Mouse (Mus musculus): Measurements from ENCODE around the gene Mid1.
"Not testable (repeated sequence)": the region's sequence is repeated elsewhere in the genome, so short reads cannot be mapped to it uniquely, and the experiment has no call there.

Mid1 gene

GRCm38 (mm10) chrX:169972131-169972530, 287.1 kb downstream of the Mid1 start:
- not testable (repeated sequence) for DNase-seq (ENCODE audit: low spot score)

GRCm38 (mm10) chrX:169972791-169973494, 287.9 kb downstream of the Mid1 start:
- DNase-seq (ENCODE audit: low spot score): not testable (repeated sequence)

GRCm38 (mm10) chrX:169973806-169974205, 288.8 kb downstream of the Mid1 start:
- DNase-seq (ENCODE audit: low spot score): not testable (repeated sequence)

- DNase-seq (ENCODE audit: low spot score): not testable (repeated sequence)
Observed at GRCm38 (mm10) chrX:169974456-169974855, 289.5 kb downstream of the Mid1 start.

DNA sequence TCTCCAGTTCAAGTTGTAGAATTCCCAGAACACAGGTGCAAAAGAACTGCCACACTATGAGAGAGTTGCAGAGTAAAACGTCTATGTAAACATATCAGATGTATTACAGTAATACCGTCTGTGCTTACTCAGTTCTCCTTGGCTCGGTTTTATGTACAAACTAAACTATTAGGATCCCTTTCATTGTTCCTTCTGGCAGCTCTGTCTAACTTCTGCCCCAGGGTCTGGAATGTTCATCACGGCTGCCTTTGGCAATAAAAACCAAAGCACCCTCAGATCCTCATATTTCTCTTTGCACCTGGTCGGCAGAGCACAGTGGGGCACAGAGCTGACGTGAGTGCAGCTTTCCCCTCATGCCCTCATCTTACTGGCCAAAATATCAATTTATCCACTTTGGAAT, 290.0 kb downstream of the Mid1 start:
- DNase-seq (ENCODE audit: low spot score): not testable (repeated sequence)

DNA sequence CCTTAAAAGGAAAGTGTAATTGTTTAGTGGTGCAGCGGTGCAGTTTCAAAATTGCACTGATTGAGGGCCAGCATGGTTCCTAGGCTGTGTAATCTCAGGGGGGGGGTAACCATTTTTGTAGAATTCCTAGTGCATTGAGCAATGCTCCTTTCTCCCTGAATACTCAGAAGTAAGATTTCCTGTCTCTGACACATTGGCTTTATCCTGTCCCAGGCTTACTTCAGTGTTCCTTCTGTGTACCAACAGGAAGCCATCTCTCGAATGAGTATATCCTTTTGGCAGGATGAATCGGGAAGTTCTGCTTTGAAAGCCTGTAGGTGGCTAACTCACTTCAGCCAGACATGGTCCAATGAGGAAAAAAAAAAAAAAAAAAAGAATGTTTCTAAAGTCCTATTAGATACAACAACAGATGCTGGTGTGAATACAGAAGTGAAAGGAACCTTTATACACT, 290.7 kb downstream of the Mid1 start:
- DNase-seq (ENCODE audit: low spot score): not testable (repeated sequence)

DNA sequence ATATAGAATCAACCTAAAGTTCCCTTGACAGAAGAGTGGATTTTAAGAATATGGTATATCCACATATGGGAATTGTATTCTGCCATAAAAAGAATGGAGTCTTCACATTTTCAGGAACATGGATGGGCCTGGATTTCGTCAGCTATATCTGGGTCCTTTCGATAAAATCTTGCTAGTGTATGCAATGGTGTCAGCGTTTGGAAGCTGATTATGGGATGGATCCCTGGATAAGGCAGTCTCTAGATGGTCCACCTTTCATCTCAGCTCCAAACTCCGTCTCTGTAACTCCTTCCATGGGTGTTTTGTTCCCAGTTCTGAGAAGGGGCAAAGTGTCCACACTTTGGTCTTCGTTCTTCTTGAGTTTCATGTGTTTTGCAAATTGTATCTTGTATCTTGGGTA, 291.3 kb downstream of the Mid1 start:
- DNase-seq (ENCODE audit: low spot score): not testable (repeated sequence)

GRCm38 (mm10) chrX:169977856-169978435, 292.9 kb downstream of the Mid1 start:
- peak; percentile 14 for DNase-seq (ENCODE audit: low spot score)

DNA sequence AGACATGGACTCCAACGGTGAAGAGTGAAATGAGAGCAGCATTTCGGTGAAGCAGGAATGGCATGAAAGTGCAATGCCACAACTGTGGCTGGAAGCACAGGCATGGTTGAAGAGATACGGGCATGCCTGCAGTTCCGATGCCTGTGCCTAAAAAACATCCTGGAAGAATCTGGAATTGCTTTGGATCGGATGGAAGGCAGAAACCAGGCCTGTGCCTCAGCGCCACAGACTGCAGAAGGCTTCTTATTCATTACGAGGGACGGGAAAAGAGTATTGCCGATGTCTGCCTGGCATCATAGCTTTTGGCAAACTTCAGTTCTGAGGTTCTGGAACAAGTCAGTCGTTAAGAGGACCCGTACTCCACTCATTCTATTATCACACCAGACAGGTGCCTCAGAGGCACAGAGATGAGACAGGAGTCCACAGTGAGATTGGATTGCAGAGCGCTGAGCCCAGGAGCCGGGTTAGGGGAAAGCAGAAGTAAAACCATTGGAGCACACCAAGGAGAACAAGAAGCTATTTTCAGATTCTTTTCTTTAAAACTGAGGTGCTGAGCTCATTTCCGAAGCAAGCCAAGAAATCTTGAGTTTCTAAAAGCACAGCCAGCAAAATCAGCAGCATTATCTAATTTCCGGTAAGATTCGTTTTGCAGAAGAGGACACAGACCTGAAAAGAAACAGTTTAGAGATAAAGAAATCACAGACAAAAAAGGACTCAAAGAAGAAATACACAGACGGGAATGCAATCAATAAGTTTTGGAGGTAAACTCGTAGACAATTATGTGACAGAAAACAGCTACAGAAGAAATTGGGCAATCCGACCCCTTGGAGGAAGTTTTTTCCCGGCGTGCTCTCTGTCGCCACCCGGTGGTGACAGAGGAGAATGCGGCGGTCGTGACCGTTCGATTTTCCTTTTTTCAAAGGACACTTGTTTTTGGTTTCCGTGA, 293.7 kb downstream of the Mid1 start:
- peak; percentile 73 for DNase-seq (ENCODE audit: low spot score)

- DNase-seq (ENCODE audit: low spot score): not testable (repeated sequence)
Observed at GRCm38 (mm10) chrX:169979461-169980202, 294.6 kb downstream of the Mid1 start.

- not testable (repeated sequence) for DNase-seq (ENCODE audit: low spot score)
Observed at GRCm38 (mm10) chrX:169980203-169980556, 295.2 kb downstream of the Mid1 start.

DNA sequence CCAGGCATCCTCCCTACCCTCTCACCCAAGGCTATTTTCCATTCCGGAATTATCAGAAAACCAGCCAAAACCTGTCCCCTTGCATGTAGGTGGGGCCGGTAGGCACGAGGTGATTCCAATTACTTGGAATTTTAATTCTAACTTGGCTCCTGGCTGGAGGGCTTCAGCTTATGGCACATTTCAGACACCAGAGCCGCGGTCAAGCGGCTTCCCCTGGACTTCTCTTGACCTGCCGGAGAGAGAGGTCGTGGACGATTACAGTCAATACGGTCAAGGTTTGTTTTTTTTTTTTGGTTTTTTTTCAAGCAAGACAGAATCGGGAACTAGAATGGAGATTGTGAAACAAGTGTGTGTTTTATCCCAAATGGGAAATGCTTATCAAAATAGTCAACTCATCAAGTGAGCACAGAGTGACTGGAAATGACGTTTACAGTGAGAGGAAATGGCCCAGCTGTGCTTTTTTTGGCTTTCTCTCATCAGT, 295.9 kb downstream of the Mid1 start:
- no peak for DNase-seq (ENCODE audit: low spot score)

- DNase-seq (ENCODE audit: low spot score): not testable (repeated sequence)
Observed at GRCm38 (mm10) chrX:169981761-169982181, 296.8 kb downstream of the Mid1 start.

GRCm38 (mm10) chrX:169982606-169983400, 297.8 kb downstream of the Mid1 start:
- not testable (repeated sequence) for DNase-seq (ENCODE audit: low spot score)

DNA sequence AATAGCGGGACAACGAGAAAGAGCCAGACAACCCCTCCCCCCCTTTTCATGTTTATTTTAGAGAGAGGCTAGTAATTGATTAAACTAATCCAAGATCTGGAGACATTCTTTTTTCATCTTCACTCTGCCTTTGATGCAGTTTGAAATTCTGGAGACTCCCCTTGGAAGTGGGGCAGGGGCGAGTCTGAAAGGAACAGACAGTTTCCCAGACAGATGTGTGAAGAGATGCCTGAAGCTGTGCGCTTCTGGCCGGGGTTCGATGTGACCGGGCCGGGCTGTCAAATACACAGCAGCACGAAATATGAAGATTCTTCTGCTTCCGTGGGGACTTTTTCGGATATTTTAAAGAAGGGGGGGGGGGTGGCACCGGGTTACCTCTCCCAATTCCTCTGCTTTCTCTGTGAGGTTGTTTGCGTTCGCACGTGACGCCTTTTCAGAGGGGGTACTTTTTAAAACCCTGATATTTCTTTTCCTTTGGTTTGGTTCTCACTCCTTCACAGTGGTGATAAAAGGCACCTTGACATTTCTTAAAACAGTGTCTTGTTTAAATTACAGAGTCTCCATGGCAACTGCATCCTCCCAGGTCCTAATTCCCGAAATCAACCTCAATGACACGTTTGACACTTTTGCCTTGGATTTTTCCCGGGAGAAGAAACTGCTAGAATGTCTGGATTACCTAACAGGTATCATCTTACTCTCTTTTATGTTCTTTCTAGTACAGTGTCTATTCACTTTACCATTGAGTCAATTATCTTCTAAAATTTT, 298.6 kb downstream of the Mid1 start:
- not testable (repeated sequence) for DNase-seq (ENCODE audit: low spot score)

- DNase-seq (ENCODE audit: low spot score): not testable (repeated sequence)
Observed at GRCm38 (mm10) chrX:169984331-169984730, 299.3 kb downstream of the Mid1 start.

DNA sequence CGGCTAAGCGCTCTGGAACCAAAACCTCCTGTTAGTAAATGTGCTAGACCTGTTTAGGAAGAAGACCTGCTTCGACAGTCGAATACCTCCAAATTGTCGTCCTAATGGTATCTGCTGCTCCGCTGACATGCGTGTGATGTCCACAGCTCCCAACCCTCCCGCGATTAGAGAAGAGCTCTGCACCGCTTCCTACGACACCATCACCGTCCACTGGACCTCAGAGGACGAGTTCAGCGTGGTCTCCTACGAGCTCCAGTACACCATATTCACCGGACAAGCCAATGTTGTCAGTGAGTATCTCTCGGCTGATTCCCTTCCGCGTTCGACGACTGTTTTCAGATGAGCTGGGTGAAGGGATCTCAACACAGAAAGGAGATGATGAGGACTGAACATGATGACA, 299.9 kb downstream of the Mid1 start:
- DNase-seq (ENCODE audit: low spot score): not testable (repeated sequence)

DNA sequence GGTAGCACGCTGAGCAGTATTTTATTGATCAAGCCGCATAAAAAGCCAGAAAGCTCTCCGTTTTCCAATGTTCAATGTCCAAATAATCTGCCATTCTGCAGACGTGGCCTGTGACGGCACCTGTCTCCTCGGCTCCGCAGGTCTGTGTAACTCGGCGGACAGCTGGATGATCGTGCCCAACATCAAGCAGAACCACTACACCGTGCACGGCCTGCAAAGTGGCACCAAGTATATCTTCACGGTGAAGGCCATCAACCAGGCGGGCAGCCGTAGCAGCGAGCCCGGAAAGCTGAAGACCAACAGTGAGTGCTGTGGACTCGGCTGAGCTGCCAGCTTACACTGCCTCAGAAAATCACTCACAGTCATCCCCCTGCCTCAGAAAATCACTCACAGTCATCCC, 300.8 kb downstream of the Mid1 start:
- not testable (repeated sequence) for DNase-seq (ENCODE audit: low spot score)

DNA sequence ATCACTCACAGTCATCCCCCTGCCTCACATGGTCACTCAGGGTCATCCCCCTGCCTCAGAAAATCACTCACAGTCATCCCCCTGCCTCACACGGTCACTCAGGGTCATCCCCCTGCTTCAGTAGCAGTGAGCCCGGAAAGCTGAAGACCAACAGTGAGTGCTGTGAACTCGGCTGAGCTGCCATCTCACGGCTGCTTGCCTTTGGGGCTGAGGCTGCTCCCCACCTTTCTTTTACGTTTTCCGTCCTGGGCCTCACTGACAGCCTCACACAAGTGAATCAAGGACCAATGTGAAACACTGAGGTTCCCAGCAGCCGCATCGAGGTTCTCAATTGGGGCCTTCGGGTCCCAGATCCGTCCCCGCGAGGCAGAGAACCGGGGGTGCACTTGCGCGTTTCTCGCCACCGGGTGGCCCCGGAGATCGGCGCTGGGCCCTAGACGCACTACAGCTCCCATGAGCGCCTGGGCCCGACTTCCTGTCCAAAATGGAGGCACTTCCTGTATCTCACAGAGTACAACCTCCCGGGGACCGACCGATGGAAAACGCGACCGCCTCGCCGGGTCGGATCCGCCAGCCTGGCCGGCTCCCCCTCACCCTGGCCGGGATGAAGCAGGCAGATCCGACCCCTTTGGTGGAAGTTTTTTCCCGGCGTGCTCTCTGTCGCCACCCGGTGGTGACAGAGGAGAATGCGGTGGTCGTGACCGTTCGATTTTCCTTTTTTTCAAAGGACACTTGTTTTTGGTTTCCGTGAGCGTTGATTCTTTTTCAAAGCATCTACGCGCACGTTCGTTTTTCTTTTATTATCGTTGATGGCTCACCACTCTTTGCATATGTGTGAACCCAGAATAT, 301.7 kb downstream of the Mid1 start:
- peak; percentile 74 for DNase-seq (ENCODE audit: low spot score)
